Mouse (Mus musculus): ENCODE measurements around the gene S100a1.

DNA sequence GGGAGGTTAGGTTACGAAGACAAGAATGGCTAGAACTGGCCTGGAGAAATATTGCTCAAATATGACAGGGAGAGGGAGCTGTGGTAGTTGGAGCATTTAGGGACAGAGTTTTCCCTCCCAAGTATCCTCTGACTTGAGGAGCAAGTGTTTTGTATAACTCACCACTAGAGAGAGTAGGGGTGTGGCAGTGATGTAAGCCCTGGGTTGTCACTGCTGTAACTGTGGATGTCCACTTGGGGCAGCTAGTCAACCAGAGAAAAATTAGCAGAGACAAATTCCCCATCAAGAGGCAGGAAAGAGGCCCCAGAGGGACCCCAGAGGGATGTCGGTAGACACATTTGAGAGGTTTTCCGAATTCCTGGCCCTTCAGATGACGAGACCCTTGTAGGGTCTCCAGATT lies 11.2 kb upstream of the S100a1 start:
- TF ChIP-seq CTCF (IDR thresholded peaks at IDR 0.05; ENCODE audit: low read depth) (peak; percentile 93), EP300 (optimal IDR thresholded peaks at IDR 0.05) (peak; percentile 63)

Data from stomach, postnatal 0 days (tissue).